Mouse (Mus musculus): Measurements from ENCODE around the gene Cend1. TPM values are rescaled to one million over a fixed set of nuclear protein-coding genes. Genes with fewer than 3 reads are reported as not detected.

Gene Cend1
- 6.0 and 8.8 TPM in 2 replicates for polyA plus RNA-seq (2016; fragmentation: Nextera tagmentation; extraction: Ambion mirVana)

DNA sequence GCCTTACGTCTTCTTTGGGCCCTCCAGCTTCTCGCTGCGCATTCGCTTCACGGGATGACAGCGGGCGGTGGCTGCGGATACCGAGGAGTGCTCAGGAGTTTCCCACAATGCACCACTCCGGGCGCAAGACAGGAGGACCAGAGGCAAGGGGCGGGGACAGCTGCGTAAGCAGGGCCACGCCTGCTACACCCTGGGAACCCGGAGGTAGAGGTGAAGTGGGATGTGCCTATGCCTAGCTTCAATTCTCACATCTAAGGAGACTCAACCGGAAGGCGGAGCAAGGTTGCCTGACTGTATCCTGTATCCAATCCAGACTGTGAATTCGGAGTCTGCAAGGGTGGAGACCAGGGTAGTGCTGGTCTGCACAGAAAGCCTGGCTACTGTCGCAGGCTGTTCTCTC lies at the start of gene Cend1:
Cend1 (minus strand) TSS at position 182 of the 400 bp plus-strand sequence.
- Histone ChIP-seq H3K36me3 (peaks cover 42% of the 10 kb centered on the region), H3K4me3 (peak within 1 kb of the TSS; percentile 52), H3K27ac (peak within 1 kb of the TSS; percentile 46), H3K9me3 (replicated peaks) (no peaks in the 10 kb centered on the region), H3K4me1 (peaks cover 51% of the 10 kb centered on the region), H3K27me3 (ENCODE audit: low read depth, poor library complexity, severe bottlenecking) (no peaks in the 10 kb centered on the region)
- peak; percentile 77 for DNase-seq (ENCODE audit: low spot score)
- 4% methylated on average over 19 of the region's 19 CpGs for WGBS

GRCm38 (mm10) chr7:141478270-141478748 lies 49.0 kb upstream of the Cend1 start:
- Histone ChIP-seq H3K36me3 (no peaks in the 10 kb centered on the region), H3K4me1 (peaks cover 69% of the 10 kb centered on the region), H3K27ac (no peak overlapping the region), H3K4me3 (no peak overlapping the region), H3K27me3 (ENCODE audit: low read depth, poor library complexity, severe bottlenecking) (peaks cover 29% of the 10 kb centered on the region), H3K9me3 (replicated peaks) (no peaks in the 10 kb centered on the region)
- WGBS, result 84% methylated on average over 5 of the region's 5 CpGs
- DNase-seq (ENCODE audit: low spot score), result no peak

DNA sequence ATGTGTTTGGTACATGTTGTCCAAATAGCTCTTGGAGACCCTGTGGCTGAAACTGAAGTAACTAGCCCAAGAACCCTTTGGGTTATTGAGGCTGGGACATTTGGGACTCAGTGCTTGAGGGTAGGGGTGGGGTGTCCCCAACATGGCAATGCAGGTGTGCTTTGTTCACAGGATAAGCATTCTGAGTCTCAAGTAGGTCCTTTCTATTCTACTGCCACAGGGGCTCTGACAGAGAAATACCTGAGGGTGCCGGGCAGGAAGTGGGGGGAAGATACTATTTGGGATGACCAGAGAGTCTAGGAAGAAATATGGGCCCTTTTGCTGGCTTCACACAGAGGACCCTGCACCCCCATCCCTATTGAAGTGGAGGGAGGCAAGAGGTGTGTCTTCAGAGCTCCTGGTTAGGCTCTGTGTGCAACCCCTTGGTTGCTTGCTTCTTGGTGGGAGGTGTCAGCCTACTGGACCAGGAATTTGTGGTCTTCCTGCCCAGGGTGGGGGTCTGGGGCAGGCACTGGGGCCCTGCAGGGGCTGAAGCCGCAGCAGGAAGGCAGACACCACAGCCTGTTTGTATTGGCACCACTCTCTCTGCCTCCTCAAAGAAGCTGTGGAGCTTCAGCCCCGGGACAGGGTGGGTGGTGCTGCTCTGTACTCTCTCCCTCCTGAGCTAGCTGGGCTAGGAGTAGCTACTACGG lies 48.4 kb upstream of the Cend1 start:
- no peak overlapping the region for H3K27ac ChIP-seq
- no peaks in the 10 kb centered on the region for H3K9me3 ChIP-seq (replicated peaks)
- peaks cover 23% of the 10 kb centered on the region for H3K27me3 ChIP-seq (ENCODE audit: low read depth, poor library complexity, severe bottlenecking)
- 74% methylated on average over 4 of the region's 4 CpGs for WGBS
- DNase-seq (ENCODE audit: low spot score), result no peak
- H3K4me1 ChIP-seq, result peaks cover 68% of the 10 kb centered on the region
- no peak overlapping the region for H3K4me3 ChIP-seq
- H3K36me3 ChIP-seq, result peaks cover 2% of the 10 kb centered on the region

- Histone ChIP-seq H3K4me1 (peaks cover 61% of the 10 kb centered on the region), H3K27ac (peak overlapping the region; percentile 98)
- WGBS, result 18% methylated on average over 7 of the region's 7 CpGs
These were observed 47.7 kb upstream of the Cend1 start for GRCm38 (mm10) chr7:141476981-141477370.

DNA sequence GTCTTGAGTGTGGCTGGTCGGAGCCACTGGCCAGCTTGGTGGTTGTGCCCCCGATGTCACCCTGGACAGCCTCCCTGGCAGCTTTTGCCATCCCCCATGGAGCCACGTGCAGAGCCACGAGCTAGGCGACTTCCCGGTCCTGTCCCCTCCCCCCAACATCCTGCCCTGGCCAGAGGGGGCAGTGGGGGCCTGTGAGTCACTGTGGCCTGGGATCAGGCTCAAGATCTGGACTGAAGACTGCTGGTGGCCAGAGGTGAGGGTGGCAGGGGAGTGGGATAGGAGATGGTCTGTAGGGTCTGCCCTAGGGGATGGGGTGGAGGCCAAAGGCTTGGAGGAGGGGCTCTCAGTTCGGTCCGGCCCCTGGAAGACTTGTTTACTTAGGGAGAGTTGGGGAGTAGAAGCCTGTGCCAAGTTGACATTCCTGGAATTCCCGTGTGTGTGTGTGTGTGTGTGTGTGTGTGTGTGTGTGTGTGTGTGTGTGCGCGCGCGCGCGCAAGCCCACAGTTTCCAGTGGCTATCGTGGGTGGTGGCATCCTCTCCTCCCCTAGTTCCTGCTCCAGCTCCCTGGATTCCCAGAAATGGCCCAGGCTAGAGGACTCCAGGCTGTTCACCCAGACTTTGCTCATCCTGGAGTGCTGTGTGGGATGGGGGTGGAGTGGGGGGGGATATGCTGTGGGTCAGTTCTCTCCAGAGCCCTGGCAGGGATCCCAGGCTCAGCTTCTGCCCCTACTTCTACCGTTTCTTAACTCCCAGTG lies 47.1 kb upstream of the Cend1 start:
- Histone ChIP-seq H3K9me3 (replicated peaks) (no peaks in the 10 kb centered on the region), H3K27ac (peak overlapping the region; percentile 98), H3K36me3 (peaks cover 14% of the 10 kb centered on the region), H3K4me3 (peak overlapping the region; percentile 86), H3K4me1 (peaks cover 55% of the 10 kb centered on the region), H3K27me3 (ENCODE audit: low read depth, poor library complexity, severe bottlenecking) (peaks cover 10% of the 10 kb centered on the region; the same call in 1 of the 2 replicates)
- peak; percentile 76 for DNase-seq (ENCODE audit: low spot score)
- 1% methylated on average over 11 of the region's 17 CpGs for WGBS

More at GRCm38 (mm10) chr7:141476981-141477370, 47.7 kb upstream of the Cend1 start:
- Histone ChIP-seq H3K27me3 (ENCODE audit: low read depth, poor library complexity, severe bottlenecking) (peaks cover 15% of the 10 kb centered on the region), H3K9me3 (replicated peaks) (no peaks in the 10 kb centered on the region), H3K36me3 (peaks cover 10% of the 10 kb centered on the region), H3K4me3 (peak overlapping the region; percentile 86)
- no peak for DNase-seq (ENCODE audit: low spot score)

DNA sequence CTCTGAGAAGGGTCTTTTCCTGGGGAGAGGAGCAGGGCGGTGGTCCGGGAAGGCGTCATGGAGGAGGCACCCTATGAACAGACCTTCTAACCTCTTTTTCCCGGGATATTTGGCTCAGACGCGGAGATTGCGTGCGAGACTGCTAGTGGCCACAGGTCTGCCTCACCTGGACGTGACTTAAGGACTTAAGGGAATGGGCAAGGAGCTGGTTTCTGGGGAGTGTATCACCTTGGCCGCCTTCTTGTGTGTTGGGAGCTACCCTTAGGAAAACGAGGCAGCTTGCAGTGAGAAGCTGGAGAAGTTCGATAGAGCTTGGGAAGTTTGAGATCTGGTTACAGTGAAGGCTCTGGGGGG lies 46.5 kb upstream of the Cend1 start:
- 2% methylated on average over 12 of the region's 12 CpGs for WGBS
- peaks cover 49% of the 10 kb centered on the region for H3K4me1 ChIP-seq

GRCm38 (mm10) chr7:141475011-141475804 lies 45.9 kb upstream of the Cend1 start, which contains the start of the genes Polr2l and Tspan4:
TSS of gene Polr2l (minus strand) at chr7:141475132.
TSS of gene Tspan4 (plus strand) at chr7:141475240.
- Histone ChIP-seq H3K27ac (peak within 1 kb of the TSS; percentile 98), H3K36me3 (peaks cover 26% of the 10 kb centered on the region), H3K4me1 (peaks cover 48% of the 10 kb centered on the region), H3K27me3 (ENCODE audit: low read depth, poor library complexity, severe bottlenecking) (0 out of 2 replicates have a peak, but pooled peaks cover 4% of the 10 kb centered on the region), H3K9me3 (replicated peaks) (no peaks in the 10 kb centered on the region), H3K4me3 (peak within 1 kb of the TSS; percentile 86)
- under 1% methylated on average over 87 of the region's 87 CpGs for WGBS
- peak; percentile 91 for DNase-seq (ENCODE audit: low spot score)

More for the DNA sequence above, 46.5 kb upstream of the Cend1 start:
- H3K4me3 ChIP-seq, result peak overlapping the region; percentile 86
- no peak for DNase-seq (ENCODE audit: low spot score)
- peak overlapping the region; percentile 98 for H3K27ac ChIP-seq
- H3K36me3 ChIP-seq, result peaks cover 20% of the 10 kb centered on the region
- H3K27me3 ChIP-seq (ENCODE audit: low read depth, poor library complexity, severe bottlenecking), result peaks cover 4% of the 10 kb centered on the region; the same call in 1 of the 2 replicates
- H3K9me3 ChIP-seq (replicated peaks), result no peaks in the 10 kb centered on the region

- DNase-seq (ENCODE audit: low spot score), result no peak
- peak overlapping the region; percentile 86 for H3K4me3 ChIP-seq
- H3K27me3 ChIP-seq (ENCODE audit: low read depth, poor library complexity, severe bottlenecking), result 0 out of 2 replicates have a peak, but pooled peaks cover 4% of the 10 kb centered on the region
- H3K4me1 ChIP-seq, result peaks cover 59% of the 10 kb centered on the region
- H3K9me3 ChIP-seq (replicated peaks), result no peaks in the 10 kb centered on the region
- 10% methylated on average over 5 of the region's 5 CpGs for WGBS
- H3K36me3 ChIP-seq, result peaks cover 36% of the 10 kb centered on the region
- H3K27ac ChIP-seq, result 0 out of 2 replicates have a peak overlapping the region, but pooled peaks have one; percentile 98
These were observed 44.9 kb upstream of the Cend1 start for GRCm38 (mm10) chr7:141474160-141474559.

- Histone ChIP-seq H3K27ac (no peak overlapping the region), H3K4me1 (peaks cover 66% of the 10 kb centered on the region), H3K9me3 (replicated peaks) (no peaks in the 10 kb centered on the region), H3K36me3 (peaks cover 38% of the 10 kb centered on the region), H3K27me3 (ENCODE audit: low read depth, poor library complexity, severe bottlenecking) (0 out of 2 replicates have a peak, but pooled peaks cover 4% of the 10 kb centered on the region), H3K4me3 (no peak overlapping the region)
- DNase-seq (ENCODE audit: low spot score), result no peak
- 88% methylated on average over 6 of the region's 6 CpGs for WGBS
These were observed 43.5 kb upstream of the Cend1 start for GRCm38 (mm10) chr7:141472763-141473162.

- Histone ChIP-seq H3K27me3 (ENCODE audit: low read depth, poor library complexity, severe bottlenecking) (0 out of 2 replicates have a peak, but pooled peaks cover 4% of the 10 kb centered on the region), H3K27ac (no peak overlapping the region), H3K4me3 (no peak overlapping the region), H3K9me3 (replicated peaks) (no peaks in the 10 kb centered on the region), H3K36me3 (peaks cover 38% of the 10 kb centered on the region), H3K4me1 (peaks cover 66% of the 10 kb centered on the region)
- DNase-seq (ENCODE audit: low spot score), result no peak
- WGBS, result 91% methylated on average over 6 of the region's 6 CpGs
These were observed 42.9 kb upstream of the Cend1 start for GRCm38 (mm10) chr7:141472226-141472625.

DNA sequence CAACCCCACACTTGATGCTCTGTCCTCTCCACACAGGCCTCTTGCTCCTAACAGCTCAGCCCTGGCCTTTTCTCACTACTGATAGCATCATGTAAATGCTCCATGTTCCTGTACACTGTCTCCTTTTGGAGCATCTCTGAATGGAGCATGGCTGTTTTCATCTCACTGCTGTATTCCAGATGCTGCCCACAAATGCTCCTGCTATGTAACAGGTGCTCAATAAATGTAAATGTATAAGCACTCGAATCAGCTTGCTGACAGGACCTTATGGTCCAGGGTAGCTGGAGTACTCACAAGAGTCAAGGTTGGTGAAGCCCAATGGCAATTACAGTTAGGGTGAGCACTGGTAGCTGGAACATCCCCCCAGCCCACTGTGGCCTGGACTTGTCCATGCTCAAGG lies 41.9 kb upstream of the Cend1 start:
- Histone ChIP-seq H3K9me3 (replicated peaks) (no peaks in the 10 kb centered on the region), H3K4me3 (no peak overlapping the region), H3K4me1 (peaks cover 65% of the 10 kb centered on the region), H3K27me3 (ENCODE audit: low read depth, poor library complexity, severe bottlenecking) (peaks cover 9% of the 10 kb centered on the region), H3K36me3 (peaks cover 38% of the 10 kb centered on the region), H3K27ac (no peak overlapping the region)
- no peak for DNase-seq (ENCODE audit: low spot score)
- 93% methylated on average over 1 of the region's 1 CpGs for WGBS

DNA sequence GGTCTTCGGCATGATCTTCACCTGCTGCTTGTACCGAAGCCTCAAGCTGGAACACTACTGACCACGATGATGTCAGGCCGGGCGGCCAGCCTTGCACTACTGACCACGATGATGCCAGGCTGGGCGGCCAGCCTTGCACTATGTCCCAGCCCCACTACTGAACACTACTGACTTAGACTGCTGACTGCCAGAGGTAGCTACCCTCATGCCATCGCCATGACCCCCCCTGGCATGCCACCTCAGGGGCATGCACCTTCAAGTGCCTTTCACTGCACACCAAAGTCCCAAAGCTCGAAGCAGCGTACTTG lies 41.3 kb upstream of the Cend1 start:
- no peak for DNase-seq (ENCODE audit: low spot score)
- 93% methylated on average over 10 of the region's 10 CpGs for WGBS
- H3K36me3 ChIP-seq, result peaks cover 38% of the 10 kb centered on the region
- H3K27me3 ChIP-seq (ENCODE audit: low read depth, poor library complexity, severe bottlenecking), result peaks cover 13% of the 10 kb centered on the region
- H3K4me1 ChIP-seq, result peaks cover 64% of the 10 kb centered on the region
- no peak overlapping the region for H3K4me3 ChIP-seq
- H3K27ac ChIP-seq, result no peak overlapping the region
- no peaks in the 10 kb centered on the region for H3K9me3 ChIP-seq (replicated peaks)

Data from limb, embryonic 10.5 days (tissue).